Mouse (Mus musculus) midbrain, embryonic 11.5 days (tissue): Measurements from ENCODE around the gene Akap10. TPM values are rescaled to one million over a fixed set of nuclear protein-coding genes. Genes with fewer than 3 reads are reported as not detected.
A peak's percentile ranks its signal among the peaks of the same experiment; 100 is the strongest.
"Not testable (repeated sequence)": the region's sequence is repeated elsewhere in the genome, so short reads cannot be mapped to it uniquely, and the experiment has no call there.

ENCODE experiments used
- ATAC-seq: fragments of 200-750 bp; cut with Nextera tagmentation; 2 replicates; pipeline ENCODE4 v1.8.0; 2017; ENCODE audit warnings: moderate TSS enrichment, moderate library complexity; ENCODE audit not compliant: low FRiP score
- DNase-seq: peaks from one replicate; pipeline ENCODE4 v3.0.0; 2015; ENCODE audit warnings: low spot score; ENCODE audit errors: missing footprints
- H3K27ac ChIP-seq: fragments of 300-500 bp; sonication (generic); 2 replicates; pipeline ENCODE4 v1.5.1; 2014; ENCODE audit warnings: low read depth, low read length
- H3K27me3 ChIP-seq: fragments of 300-500 bp; sonication (generic); 2 replicates; pipeline ENCODE4 v1.6.1; 2014; ENCODE audit warnings: mild to moderate bottlenecking, low read length, moderate library complexity, mixed read lengths; ENCODE audit not compliant: control insufficient read depth, insufficient read depth
- H3K36me3 ChIP-seq: fragments of 300-500 bp; sonication (generic); 2 replicates; pipeline ENCODE4 v1.6.1; 2014; ENCODE audit warnings: mild to moderate bottlenecking, low read length, moderate library complexity, mixed read lengths; ENCODE audit not compliant: control insufficient read depth, insufficient read depth
- H3K4me1 ChIP-seq: fragments of 300-500 bp; sonication (generic); 2 replicates; pipeline ENCODE4 v1.6.1; 2014; ENCODE audit warnings: low read length; ENCODE audit not compliant: control insufficient read depth, insufficient read depth
- H3K4me2 ChIP-seq: fragments of 300-500 bp; sonication (generic); 2 replicates; pipeline ENCODE4 v1.6.1; 2014; ENCODE audit warnings: mild to moderate bottlenecking, moderate library complexity
- H3K4me3 ChIP-seq: fragments of 300-500 bp; sonication (generic); 2 replicates; pipeline ENCODE4 v1.5.1; 2014; ENCODE audit warnings: low read depth, low read length
- H3K9ac ChIP-seq: fragments of 300-500 bp; sonication (generic); 2 replicates; pipeline ENCODE4 v1.6.1; 2014; ENCODE audit warnings: low read length
- H3K9me3 ChIP-seq: fragments of 300-500 bp; sonication (generic); 2 replicates; pipeline ENCODE4 v1.6.1; 2016; ENCODE audit warnings: low read length; ENCODE audit not compliant: control insufficient read depth
- WGBS: fragments of 180-500 bp; shearing (Covaris S2); extraction: QIAGEN DNeasy Blood & Tissue Kit; methylation state at CpG from one replicate; pipeline ENCODE4 v1.1.7; 2014; 5-methylcytosine and 5-hydroxymethylcytosine counted together
- polyA plus RNA-seq: library from polyadenylated mRNA; unstranded; fragments of >200 nt; fragmentation: Nextera tagmentation; extraction: Ambion mirVana; gene quantifications from 2 replicates; pipeline ENCODE4 v1.2.1, GENCODE M21; 2014

The Akap10 gene
- polyA plus RNA-seq, 1 experiment from 2014 or later: 16.1 TPM

DNA sequence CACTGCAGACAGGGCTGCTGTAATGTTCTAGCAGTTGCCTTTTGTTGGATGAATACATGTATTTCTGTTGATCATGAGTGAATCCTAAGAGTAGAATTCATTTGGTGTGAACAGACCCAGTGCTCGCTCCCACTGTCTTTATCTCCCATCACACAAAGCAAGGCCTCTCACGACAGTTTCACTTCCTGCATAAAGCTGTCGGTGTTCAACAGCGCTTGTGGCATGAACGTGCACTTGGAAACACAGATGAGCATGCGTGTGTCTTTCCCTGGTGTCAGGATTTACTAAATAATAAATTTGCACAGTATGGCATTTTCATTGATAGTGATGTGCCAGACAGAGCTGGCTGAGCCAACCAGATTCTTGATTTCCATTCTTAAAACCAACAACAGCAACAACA, 32.6 kb upstream of the Akap10 start:
- Histone ChIP-seq H3K4me2 (no peak overlapping the region), H3K4me3 (no peak overlapping the region), H3K27ac (no peak overlapping the region), H3K4me1 (no peaks in the 10 kb centered on the region), H3K36me3 (no peaks in the 10 kb centered on the region), H3K9me3 (no peaks in the 10 kb centered on the region), H3K9ac (no peak overlapping the region), H3K27me3 (peaks cover 9% of the 10 kb centered on the region; the same call in 1 of the 2 replicates)
- no peak for ATAC-seq
- 91% methylated on average over 6 of the region's 6 CpGs for WGBS
- no peak for DNase-seq

- Histone ChIP-seq H3K9ac (no peak overlapping the region), H3K36me3 (no peaks in the 10 kb centered on the region), H3K27ac (no peak overlapping the region), H3K4me1 (no peaks in the 10 kb centered on the region), H3K4me3 (no peak overlapping the region), H3K27me3 (peaks cover 15% of the 10 kb centered on the region; the same call in 1 of the 2 replicates), H3K4me2 (no peak overlapping the region), H3K9me3 (no peaks in the 10 kb centered on the region)
- no peak for ATAC-seq
- 87% methylated on average over 2 of the region's 2 CpGs for WGBS
- DNase-seq: no peak
Observed at GRCm38 (mm10) chr11:61960096-61960495, 30.0 kb upstream of the Akap10 start.

DNA sequence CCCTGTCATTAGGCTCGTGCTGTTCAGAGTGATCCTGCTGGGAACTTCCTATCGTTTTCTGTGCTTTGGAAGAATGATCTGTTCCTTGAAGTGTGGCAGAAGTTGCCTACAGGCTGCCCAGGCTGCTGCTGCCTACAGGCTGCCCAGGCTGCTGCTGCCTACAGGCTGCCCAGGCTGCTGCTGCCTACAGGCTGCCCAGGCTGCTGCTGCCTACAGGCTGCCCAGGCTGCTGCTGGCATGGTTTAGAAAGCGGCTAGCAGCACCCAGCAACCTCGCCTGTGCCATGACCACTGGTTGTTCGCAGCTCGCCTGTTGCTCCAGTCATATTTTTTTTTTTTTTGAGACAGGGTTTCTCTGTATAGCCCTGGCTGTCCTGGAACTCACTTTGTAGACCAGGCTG, 28.7 kb upstream of the Akap10 start:
- not testable (repeated sequence) for H3K4me3 ChIP-seq, H3K9ac ChIP-seq, DNase-seq, ATAC-seq, H3K9me3 ChIP-seq, H3K36me3 ChIP-seq, H3K4me1 ChIP-seq, H3K4me2 ChIP-seq, H3K27ac ChIP-seq
- peaks cover 15% of the 10 kb centered on the region; the same call in 1 of the 2 replicates for H3K27me3 ChIP-seq
- 74% methylated on average over 6 of the region's 6 CpGs for WGBS

- no peaks in the 10 kb centered on the region for H3K36me3 ChIP-seq
- peak overlapping the region; percentile 100 for H3K4me2 ChIP-seq
- no peaks in the 10 kb centered on the region for H3K9me3 ChIP-seq
- peak overlapping the region; percentile 61; the same call in 1 of the 2 replicates for H3K9ac ChIP-seq
- 7% methylated on average over 25 of the region's 25 CpGs for WGBS
- no peak overlapping the region for H3K27ac ChIP-seq
- no peaks in the 10 kb centered on the region for H3K4me1 ChIP-seq
- peak; percentile 94 for DNase-seq
- ATAC-seq: no peak
- H3K4me3 ChIP-seq: peak overlapping the region; percentile 62
- peaks cover 15% of the 10 kb centered on the region; the same call in 1 of the 2 replicates for H3K27me3 ChIP-seq
Observed at GRCm38 (mm10) chr11:61957296-61957813, 27.3 kb upstream of the Akap10 start.

GRCm38 (mm10) chr11:61956572-61957295, 26.7 kb upstream of the Akap10 start, which contains the start of gene Specc1:
Specc1 (plus strand) TSS chr11:61956763.
- peak within 1 kb of the TSS; percentile 62 for H3K4me3 ChIP-seq
- DNase-seq (peak; percentile 100), ATAC-seq (peak; percentile 92)
- no peaks in the 10 kb centered on the region for H3K4me1 ChIP-seq
- no peaks in the 10 kb centered on the region for H3K36me3 ChIP-seq
- peak within 1 kb of the TSS; percentile 100 for H3K4me2 ChIP-seq
- H3K27ac ChIP-seq: no peak within 1 kb of the TSS
- no peaks in the 10 kb centered on the region for H3K9me3 ChIP-seq
- H3K27me3 ChIP-seq: peaks cover 15% of the 10 kb centered on the region; the same call in 1 of the 2 replicates
- H3K9ac ChIP-seq: peak within 1 kb of the TSS; percentile 61
- under 1% methylated on average over 57 of the region's 58 CpGs for WGBS

- Histone ChIP-seq H3K4me2 (no peak overlapping the region; the same call in 1 of the 2 replicates), H3K36me3 (no peaks in the 10 kb centered on the region), H3K9me3 (no peaks in the 10 kb centered on the region), H3K27me3 (peaks cover 15% of the 10 kb centered on the region; the same call in 1 of the 2 replicates), H3K4me1 (no peaks in the 10 kb centered on the region), H3K9ac (no peak overlapping the region), H3K4me3 (no peak overlapping the region), H3K27ac (no peak overlapping the region)
- 81% methylated on average over 6 of the region's 6 CpGs for WGBS
- no peak for DNase-seq
- ATAC-seq: peak; percentile 27; the same call in 1 of the 2 replicates
Observed at GRCm38 (mm10) chr11:61955951-61956350, 25.9 kb upstream of the Akap10 start.

DNA sequence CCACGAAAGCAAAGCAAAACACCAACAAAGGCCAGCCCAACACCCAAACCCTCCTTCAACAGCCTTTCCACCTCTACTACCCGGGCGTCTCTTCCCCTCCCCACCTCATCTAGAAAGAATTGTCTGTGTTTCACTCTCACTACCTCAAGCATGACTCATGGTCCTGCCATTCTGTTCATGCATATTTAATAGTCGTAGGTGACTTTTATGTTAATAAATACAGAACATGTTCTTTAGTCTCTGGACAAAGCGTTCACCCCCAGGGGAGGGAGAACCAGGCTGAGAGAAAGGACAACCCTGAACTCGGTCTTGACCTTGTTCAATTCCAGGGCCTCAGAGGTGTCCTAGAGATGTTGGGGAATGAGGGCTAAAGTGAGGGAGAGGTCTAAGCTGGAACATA, 25.1 kb upstream of the Akap10 start:
- Histone ChIP-seq H3K4me1 (no peaks in the 10 kb centered on the region), H3K4me2 (no peak overlapping the region), H3K9me3 (no peaks in the 10 kb centered on the region), H3K4me3 (no peak overlapping the region), H3K36me3 (no peaks in the 10 kb centered on the region), H3K9ac (no peak overlapping the region), H3K27me3 (peaks cover 15% of the 10 kb centered on the region; the same call in 1 of the 2 replicates), H3K27ac (no peak overlapping the region)
- ATAC-seq: no peak
- WGBS: 80% methylated on average over 6 of the region's 6 CpGs
- DNase-seq: no peak

- Histone ChIP-seq H3K27ac (no peak overlapping the region), H3K27me3 (no peaks in the 10 kb centered on the region), H3K9me3 (no peaks in the 10 kb centered on the region), H3K4me3 (no peak overlapping the region), H3K9ac (no peak overlapping the region), H3K4me1 (no peaks in the 10 kb centered on the region), H3K4me2 (no peak overlapping the region), H3K36me3 (no peaks in the 10 kb centered on the region)
- no peak for ATAC-seq
- peak; percentile 98 for DNase-seq
- whole genome bisulfite sequencing: 21% methylated on average over 10 of the region's 10 CpGs
Observed at GRCm38 (mm10) chr11:61950632-61951031, 20.6 kb upstream of the Akap10 start.

- Histone ChIP-seq H3K4me2 (no peak overlapping the region), H3K9me3 (no peaks in the 10 kb centered on the region), H3K27me3 (no peaks in the 10 kb centered on the region), H3K4me3 (no peak overlapping the region), H3K4me1 (no peaks in the 10 kb centered on the region), H3K27ac (no peak overlapping the region), H3K36me3 (no peaks in the 10 kb centered on the region), H3K9ac (no peak overlapping the region)
- ATAC-seq (no peak), DNase-seq (peak; percentile 98)
- 3% methylated on average over 3 of the region's 3 CpGs for WGBS
Observed at GRCm38 (mm10) chr11:61949315-61949714, 19.3 kb upstream of the Akap10 start.
